Mouse (Mus musculus): ENCODE results near the gene Vps11. TPM values are rescaled to one million over a fixed set of nuclear protein-coding genes. Genes with fewer than 3 reads are reported as not detected.
"Not testable (repeated sequence)": the region's sequence is repeated elsewhere in the genome, so short reads cannot be mapped to it uniquely, and the experiment has no call there.

The Vps11 gene
- total RNA-seq, 2 experiments from 2014 or later = 42.6 to 49.1 TPM

DNA sequence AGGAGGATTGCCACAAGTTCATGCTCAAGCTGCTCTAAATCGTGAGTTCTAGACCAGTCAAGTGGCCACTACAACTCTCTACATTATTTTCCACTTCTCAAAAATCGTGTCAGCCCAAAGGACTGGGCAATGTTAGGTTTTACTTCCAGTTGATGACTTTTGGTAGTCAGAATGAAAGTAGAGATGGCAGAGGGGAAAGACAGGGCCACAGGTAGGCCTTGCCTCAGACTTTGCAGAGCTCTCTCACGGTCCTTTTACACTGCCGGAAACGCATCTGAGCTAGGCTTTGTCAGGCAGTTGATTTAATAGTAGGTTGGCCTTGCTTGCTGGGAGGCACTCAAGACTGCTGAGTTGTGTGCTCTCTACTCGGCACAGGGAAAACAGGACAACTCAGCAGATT, 37.3 kb downstream of the Vps11 start:
- intact Hi-C loops (cut with DNase I) = no loop called here
- DNase-seq (ENCODE audit: extremely low spot score in 1 of 2, low spot score in 2 of 2) = no peak

DNA sequence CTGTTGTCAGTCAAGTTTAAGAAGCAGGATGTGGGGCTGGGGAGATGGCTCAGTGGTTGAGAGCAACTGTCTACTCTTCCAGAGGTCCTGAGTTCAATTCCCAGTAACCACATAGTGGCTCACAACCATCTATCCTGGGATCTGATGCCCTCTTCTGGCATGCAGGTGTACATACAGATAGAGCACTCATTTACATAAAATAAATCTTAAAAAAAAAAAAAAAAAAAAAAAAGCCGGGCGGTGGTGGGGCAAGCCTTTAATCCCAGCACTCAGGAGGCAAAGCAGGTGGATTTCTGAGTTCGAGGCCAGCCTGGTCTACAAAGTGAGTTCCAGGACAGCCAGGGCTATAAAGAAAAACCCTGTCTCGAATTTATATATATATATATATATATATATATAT, 37.8 kb downstream of the Vps11 start:
- intact Hi-C loops (cut with DNase I) = not testable (repeated sequence)

DNA sequence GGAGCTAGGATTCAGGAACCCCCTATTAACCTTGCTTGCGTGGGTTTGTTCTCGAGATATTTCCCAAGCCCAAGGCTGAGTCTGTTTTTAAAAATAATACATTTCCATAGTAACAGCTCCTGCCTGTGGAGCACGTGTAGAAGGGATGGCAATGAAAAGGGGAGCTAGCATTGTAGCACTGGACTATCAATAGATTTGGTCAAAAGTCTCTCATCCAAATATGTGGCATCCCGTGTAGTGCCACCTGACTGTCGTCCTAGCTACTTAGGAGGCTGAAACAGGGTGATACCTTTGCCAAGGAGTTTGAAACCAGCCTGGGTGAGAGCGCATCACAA, 40.7 kb downstream of the Vps11 start:
- intact Hi-C loops (cut with DNase I) = no loop called here
- peak in 1 of 2 experiments; percentile 62 for DNase-seq (ENCODE audit: extremely low spot score in 1 of 2, low spot score in 2 of 2)

More for the DNA sequence above, 37.8 kb downstream of the Vps11 start:
- not testable (repeated sequence) for DNase-seq (ENCODE audit: extremely low spot score in 1 of 2, low spot score in 2 of 2)

DNA sequence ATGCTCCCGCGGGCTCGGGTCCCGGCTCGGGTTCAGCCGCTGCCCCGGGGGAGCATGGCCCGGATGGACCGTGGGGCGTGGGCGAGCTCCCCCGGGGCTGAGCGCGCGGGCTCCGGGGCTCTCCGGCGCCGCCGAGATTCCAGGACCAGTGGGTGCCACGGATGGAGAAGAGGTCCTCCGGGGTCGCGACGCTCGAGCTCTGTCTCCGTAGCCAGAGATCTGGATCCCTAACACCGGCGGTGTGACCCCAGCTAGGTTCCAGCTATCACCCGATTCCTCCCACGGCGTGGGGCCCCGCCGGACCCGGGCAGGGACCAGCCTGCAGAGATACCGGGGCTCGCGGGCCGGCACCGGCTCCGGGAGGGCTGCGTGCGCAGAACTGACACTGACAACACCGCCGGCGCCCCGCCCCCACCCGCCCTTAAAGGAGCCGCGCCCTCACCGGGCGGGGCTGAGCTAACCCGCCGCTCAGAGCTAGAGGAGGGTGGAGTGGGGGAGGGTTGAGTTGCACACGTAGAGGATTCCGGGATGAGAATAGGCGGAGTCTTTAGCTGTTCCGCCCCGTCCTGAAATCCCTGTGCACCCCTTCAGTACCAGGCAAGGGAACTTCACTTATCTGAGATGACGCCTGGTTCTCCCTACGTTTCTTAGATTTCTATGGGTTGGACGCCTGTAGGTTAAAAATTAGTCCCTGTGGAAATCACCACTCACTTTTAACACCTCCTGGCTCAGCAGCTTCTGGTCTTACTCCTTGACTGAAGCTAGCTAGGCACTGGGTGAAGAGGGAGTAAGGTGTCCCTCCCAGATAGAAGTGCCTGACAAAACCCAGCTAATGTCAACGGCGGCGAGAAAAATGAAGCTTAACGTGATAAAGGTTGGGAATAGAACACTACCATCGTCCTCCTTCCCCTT, 41.3 kb downstream of the Vps11 start, which contains the start of gene C2cd2l:
Gene C2cd2l (minus strand): TSS at position 399 of the 912 bp plus-strand sequence.
- intact Hi-C loops (cut with DNase I) = no loop called here
- DNase-seq (ENCODE audit: extremely low spot score in 1 of 2, low spot score in 2 of 2) = peak; percentile 94 to 96

DNA sequence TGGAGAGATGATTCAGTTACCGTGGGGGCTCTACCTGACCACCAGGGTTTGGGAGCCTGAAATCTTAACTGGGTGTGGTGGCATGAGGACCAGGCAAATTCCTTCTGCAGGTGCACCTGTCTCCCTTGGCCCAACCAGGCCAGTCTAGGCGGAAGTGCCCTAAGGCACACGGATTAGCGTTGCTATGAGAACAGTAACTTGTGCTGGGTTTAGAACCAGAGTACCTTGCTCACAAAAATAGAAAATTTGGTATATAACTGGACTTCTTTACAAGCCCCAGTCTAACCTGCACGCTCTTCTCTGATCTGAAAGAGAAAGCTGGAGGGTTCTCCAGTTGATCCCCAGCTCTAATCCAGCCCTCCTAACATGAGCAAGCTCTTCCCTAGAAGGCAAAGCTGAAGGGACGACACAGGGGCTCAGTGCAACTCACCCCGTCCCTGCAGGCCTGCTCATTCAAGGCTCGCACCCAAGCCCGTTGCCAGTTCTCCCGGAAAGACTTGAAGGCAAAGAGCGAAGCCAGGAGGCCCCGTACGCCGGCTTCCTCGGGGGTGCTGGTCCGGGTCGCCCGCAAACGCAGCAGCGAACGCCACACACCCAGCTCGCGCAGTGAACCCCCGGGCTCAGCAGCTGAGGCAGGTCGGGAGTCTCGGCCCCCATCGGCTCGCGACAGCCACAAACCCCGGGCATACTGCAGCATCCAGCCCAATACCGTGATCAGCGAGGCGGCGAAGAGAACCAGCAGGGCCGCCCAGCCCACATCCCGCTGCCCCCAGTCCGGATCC, 42.2 kb downstream of the Vps11 start:
- DNase-seq (ENCODE audit: extremely low spot score in 1 of 2, low spot score in 2 of 2) = peak in 1 of 2 experiments; percentile 61

DNA sequence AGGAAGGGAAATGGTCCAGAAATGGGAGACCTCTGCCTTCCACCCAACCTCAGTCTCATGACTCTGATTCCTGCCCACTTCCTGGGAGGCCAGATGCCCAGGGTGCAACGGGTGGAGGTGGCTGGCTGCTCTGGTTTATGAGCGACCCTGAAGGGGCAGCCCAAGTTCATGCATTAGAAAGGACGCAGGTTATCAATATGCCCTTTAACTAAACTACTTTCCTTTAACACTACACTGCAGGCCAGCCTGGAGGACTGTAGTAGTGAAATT, 42.7 kb downstream of the Vps11 start:
- intact Hi-C loops (cut with DNase I) = no loop called here
- no peak for DNase-seq (ENCODE audit: extremely low spot score in 1 of 2, low spot score in 2 of 2)

More for the DNA sequence above, 42.2 kb downstream of the Vps11 start:
- intact Hi-C loops (cut with DNase I) = no loop called here

DNA sequence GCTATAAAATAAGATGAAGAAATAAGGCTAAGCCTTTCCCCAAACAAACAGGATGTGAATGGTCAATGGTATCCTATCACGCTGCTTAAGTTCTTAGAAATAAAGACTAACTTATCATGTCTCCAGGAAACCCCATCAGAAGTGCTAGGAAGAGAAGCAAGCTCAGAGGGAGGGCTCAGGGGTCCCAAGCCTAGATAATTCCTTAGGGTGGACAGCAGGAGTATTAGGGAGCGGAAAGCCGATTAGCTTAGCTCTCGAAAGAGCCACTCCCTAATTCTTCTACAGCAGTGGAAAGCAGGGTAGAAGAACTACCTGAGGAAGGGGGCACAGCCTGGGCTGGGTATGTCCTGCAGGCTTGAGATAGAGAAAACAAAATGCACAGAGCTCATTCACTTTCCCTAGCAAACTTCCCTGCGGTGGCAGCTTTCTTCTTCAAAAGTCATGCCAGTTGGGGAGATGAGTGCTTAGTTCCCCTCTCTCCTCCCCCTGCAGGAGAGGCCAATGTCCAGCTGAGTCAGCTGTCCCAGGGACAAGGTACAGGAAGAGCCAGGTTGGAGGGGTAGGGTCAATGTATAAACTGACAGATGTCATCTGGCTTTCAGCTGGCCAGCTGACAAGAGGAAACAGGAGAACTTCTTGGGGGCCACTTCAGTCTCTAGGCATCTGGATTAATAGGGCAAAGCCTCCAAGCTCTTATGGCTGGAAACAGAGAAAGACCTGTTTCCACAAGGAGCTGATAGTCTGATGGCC, 43.2 kb downstream of the Vps11 start:
- intact Hi-C loops (cut with DNase I) = no loop called here
- no peak for DNase-seq (ENCODE audit: extremely low spot score in 1 of 2, low spot score in 2 of 2)

DNA sequence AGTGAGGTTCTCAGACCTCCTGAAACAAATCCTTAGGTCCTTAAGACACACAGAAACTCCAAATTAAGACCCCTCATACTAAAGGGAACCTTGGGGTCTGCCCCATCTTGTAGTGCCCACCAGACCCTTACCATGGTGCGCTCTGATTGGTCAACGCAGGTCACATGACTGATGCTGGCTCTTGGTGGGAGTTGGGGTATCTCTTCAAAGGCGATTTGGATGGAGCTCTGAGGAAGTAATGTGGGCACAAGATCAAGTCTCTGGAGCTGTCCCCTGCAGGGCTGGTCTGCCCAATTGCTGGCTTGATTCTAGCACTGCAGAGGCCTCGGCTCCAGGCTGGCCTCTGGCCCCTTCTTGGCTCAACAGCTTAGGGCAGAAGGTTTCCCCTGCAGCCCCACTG, 44.0 kb downstream of the Vps11 start:
- intact Hi-C loops (cut with DNase I) = no loop called here
- DNase-seq (ENCODE audit: extremely low spot score in 1 of 2, low spot score in 2 of 2) = no peak

DNA sequence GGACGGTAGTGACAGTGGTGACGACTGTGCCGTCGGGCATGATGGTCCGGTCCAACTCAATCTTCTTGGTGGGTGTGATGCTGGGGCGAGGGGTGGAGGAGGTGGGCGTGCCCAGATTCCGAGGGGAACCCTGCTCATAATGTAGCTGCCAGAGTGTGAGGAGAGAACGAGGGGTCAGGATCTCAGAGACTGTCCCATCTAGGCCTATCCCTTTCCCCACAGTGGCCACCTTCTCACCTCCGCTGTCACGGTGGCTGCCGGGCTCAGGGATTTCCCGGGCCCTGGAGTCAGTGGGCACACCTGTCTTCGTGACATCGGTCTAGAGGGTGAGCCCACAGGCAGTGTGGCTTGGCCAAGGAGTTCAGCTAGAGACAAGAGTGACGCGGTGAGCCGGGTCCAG, 46.6 kb downstream of the Vps11 start:
- no peak for DNase-seq (ENCODE audit: extremely low spot score in 1 of 2, low spot score in 2 of 2)
- intact Hi-C loops (cut with DNase I) = no loop called here

DNA sequence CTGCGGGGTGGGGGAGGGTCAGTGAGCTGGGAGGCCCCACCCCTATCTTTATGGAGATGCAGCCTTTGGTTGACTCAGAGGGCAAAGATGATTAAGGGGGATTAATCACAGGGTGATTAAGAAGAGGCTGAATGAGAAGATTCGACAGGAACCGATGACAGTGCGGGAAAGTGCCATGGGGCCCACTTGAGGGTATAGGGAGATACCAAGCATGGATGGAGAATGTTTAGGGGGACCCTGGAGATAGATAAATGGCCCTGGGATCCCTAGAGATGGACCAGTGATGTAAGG, 47.3 kb downstream of the Vps11 start:
- DNase-seq (ENCODE audit: extremely low spot score in 1 of 2, low spot score in 2 of 2) = no peak
- intact Hi-C loops (cut with DNase I) = no loop called here

DNA sequence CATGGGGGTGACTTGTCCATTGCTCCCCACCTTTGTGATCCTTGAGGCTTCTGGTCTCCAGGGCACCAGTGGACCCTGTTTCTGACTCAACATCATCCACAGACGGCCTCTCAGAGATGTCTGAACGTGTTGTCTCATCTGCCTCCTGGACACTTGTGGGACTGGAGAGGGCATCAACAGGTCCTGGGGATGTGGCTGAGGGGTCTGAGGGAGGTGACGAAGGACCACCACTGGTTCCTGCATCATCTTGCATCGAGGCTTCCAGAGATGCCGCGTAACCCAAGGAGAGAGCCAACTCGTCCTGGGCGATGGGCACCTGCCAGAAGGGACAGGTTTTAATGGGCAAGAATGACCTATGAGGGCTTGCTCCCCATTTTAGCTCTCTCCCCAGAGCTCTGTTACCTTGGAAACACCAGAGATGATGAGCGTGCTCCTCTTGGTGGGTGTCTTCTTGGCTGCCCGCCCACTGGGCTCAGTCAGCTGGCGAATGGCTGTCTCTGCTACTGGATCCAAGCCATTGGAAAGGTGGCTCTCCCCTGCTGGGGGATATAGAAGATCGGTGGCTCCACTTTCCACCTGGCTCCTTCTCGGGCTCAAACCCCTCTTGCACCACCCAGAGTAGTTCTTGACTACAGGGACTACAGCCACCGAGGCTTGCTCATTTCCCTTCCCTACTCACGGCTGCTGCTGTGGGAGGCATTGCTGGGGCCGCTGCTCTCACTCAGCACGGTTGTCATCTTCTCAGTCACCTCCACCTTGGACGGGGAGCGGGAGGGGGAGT, 47.8 kb downstream of the Vps11 start:
- DNase-seq (ENCODE audit: extremely low spot score in 1 of 2, low spot score in 2 of 2) = peak; percentile 68 to 84
- intact Hi-C loops (cut with DNase I) = no loop called here

DNA sequence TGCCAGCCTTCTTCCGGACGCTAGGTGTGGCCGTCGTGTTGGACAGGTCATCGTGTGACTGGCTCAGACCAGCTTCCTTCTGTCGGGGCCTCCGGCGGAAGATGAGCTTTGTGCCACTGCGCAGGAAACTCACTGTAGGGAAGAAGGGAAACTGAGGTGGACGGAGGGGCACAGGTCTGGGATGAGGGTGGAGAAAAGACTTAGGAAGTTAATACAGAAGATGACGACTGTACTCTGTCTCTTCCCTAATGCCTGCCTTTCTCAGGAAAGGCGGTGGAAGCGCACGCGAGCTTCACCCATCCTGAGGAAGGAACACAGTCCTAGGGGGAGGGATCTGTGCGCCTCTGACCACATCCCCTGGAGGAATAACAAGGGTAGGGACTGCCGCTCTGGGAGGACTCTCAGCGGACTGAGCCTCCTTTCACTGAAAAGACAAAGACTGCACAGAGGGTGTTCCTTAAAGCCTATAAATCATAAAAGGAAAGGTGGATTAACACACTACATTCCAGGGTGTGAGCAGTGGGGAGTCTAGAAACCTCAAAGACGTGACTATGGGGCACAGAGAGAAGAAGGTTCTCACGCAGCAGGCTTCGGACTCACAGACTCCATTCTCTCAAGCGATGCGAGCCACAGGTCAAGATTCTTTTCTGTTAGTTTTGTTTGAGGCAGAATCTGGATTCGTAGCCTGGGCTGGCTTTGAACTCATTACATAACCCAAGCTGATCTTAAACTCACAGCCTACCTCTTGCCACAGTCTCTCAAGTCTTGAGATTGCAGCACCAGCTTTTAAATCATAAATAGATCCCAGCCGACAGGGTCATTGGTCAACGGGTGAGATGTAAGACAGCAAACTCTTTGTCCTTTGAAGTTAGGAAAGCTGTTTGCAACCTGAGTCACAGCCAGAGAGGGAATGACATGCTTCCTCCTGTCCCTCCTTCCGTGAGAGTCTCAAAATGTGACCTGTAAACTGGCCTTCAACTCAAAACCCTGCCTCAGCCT, 50.0 kb downstream of the Vps11 start:
- DNase-seq (ENCODE audit: extremely low spot score in 1 of 2, low spot score in 2 of 2) = peak in 1 of 2 experiments; percentile 72
- intact Hi-C loops (cut with DNase I) = no loop called here

DNA sequence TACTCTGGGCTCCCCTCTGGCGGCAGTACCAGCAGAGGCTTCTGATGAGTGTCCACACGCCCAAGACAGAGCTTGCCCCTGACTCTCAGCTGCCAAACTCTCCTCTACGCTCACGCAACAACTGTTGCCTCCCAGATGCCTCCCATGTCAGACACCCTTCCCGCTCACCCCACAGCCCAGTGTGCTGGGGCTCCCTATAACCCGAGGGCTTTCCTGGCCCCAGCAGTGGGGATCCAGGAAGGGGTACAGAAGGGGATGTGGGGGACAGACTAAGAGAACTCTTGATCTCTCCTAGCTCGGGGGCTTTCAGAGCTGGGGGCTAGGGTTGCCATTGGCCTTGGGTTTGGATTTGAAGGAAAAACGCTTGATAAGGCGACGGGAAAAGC, 50.7 kb downstream of the Vps11 start:
- DNase-seq (ENCODE audit: extremely low spot score in 1 of 2, low spot score in 2 of 2) = no peak
- intact Hi-C loops (cut with DNase I) = no loop called here

DNA sequence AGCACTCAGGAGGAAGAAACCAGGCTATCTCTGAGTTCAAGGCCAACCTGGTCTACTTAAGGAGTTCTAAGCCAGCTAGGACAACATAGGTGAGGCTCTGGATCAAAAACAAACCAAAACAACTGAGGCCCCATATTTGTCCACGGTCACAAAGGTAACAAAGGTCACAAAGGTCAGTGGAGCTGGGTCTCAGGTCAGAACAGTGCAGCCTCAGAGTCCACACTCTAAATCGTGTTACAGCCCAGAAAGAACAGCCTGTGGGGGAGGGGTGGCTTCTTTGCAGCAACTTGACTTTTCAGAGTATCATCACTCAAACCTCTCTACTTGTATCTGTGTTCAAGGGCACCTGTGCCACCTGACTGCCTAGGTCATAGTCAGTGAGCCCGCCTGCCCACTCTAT, 51.7 kb downstream of the Vps11 start:
- intact Hi-C loops (cut with DNase I) = no loop called here
- no peak for DNase-seq (ENCODE audit: extremely low spot score in 1 of 2, low spot score in 2 of 2)

DNA sequence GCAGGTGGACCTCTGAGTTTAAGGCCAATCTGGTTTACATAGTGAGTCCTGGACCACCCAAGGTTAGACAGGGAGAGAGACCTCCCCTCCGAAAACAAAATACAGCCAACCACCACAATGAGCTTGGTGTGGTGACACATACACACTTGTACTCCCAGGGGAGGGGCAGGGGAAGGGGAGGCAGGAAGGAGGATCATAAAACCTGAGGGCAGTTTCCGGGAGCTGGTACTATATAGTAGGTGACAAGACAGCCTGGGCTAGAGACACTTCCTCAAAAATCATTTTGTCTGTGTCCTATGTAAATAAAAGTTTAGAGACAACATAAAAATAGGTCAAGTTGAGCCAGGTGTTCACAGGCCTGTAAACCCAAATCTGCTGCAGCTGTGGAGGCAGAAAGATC, 54.2 kb downstream of the Vps11 start:
- DNase-seq (ENCODE audit: extremely low spot score in 1 of 2, low spot score in 2 of 2) = no peak
- intact Hi-C loops (cut with DNase I) = no loop called here

DNA sequence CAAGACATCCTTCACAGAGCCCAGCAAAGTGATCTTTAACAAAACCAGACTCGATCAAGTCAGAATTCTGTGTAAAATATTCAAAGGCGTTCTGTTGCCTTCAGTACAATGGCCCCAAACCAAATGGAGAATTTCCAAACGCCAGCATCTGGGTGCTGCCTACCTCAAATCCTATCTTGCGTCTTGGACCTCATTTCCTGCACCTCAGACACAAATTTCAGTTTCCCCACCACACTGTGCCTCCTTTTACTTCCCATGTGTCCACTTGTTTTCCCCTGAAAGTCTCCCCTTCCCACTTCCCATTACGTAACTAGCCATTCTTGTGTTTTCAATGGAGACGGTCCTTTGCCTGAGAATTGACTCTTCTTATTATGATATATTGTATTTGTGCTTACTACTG, 54.9 kb downstream of the Vps11 start:
- intact Hi-C loops (cut with DNase I) = no loop called here
- no peak for DNase-seq (ENCODE audit: extremely low spot score in 1 of 2, low spot score in 2 of 2)

DNA sequence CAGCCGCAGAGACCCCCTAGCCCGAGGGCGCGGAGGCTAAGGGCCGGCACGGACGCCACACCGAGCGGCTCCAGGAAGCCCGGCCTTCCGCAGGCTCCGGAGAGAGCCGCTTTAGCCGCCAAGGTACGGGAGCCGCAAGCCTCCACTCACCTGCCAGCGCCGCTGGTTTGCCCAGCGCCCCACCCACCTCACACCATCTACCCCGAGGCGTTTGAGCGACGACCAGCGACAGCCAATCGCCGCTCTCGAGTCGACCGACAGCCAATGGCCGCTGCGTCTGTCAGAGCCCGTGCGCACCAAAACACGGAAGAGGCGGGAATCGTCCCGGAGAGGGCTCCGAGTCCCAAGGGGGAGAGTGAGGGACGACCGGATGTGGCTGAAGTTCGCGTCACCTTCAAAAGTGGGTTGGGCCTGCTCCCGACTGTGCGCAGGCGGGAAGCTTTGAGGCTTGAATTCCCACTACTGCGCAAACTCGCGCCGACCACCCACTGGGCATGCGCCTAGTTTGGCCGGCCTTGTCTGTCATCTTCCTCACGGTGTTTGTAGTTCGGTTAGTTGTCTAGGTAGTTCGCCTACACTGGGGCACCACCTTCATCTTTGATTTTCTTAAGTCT, 55.9 kb downstream of the Vps11 start, which contains the start of gene Hinfp:
Gene Hinfp (minus strand): TSS at position 206 of the 614 bp plus-strand sequence.
- intact Hi-C loops (cut with DNase I) = no loop called here
- peak; percentile 99 for DNase-seq (ENCODE audit: extremely low spot score in 1 of 2, low spot score in 2 of 2)

Measured in left cerebral cortex, postnatal 10 days (tissue).